Mouse (Mus musculus) liver, embryonic 14 days (tissue): ENCODE data around the gene Rffl. TPM values are rescaled to one million over a fixed set of nuclear protein-coding genes. Genes with fewer than 3 reads are reported as not detected.

Experiments
- polyA plus RNA-seq: library from polyadenylated mRNA; depleted of rRNA; stranded (reverse); fragments of >200 nt; gene quantifications from 2 replicates; pipeline ENCODE4 v1.2.3, GENCODE M21; 2012; rRNA removed

Gene Rffl
- 11.4 and 14.6 TPM in 2 replicates for polyA plus RNA-seq

GRCm38 (mm10) chr11:82871031-82871446, at the start of gene Rffl:
Gene Rffl (minus strand): TSS chr11:82871210.

GRCm38 (mm10) chr11:82910250-82910649, 39.2 kb upstream of the Rffl start, which contains the start of gene Unc45b:
Gene Unc45b (plus strand): TSS chr11:82910550.

GRCm38 (mm10) chr11:82907651-82908607, 36.9 kb upstream of the Rffl start, which contains the start of gene Nle1:
Gene Nle1 (minus strand): TSS chr11:82908411.

GRCm38 (mm10) chr11:82891936-82892335, 20.9 kb upstream of the Rffl start, which contains the start of gene Fndc8:
Gene Fndc8 (plus strand): TSS chr11:82892124.

GRCm38 (mm10) chr11:82890342-82890762, 19.3 kb upstream of the Rffl start, which contains the start of gene Rad51d:
Gene Rad51d (minus strand): TSS chr11:82890614.

GRCm38 (mm10) chr11:82780983-82781903, 89.8 kb downstream of the Rffl start, which contains the start of gene Lig3:
Gene Lig3 (plus strand): TSS chr11:82781108.

GRCm38 (mm10) chr11:82763742-82764437, 107.1 kb downstream of the Rffl start, which contains the start of the genes Cct6b and Zfp830:
Gene Cct6b (minus strand): TSS chr11:82764321.
Gene Zfp830 (plus strand): TSS chr11:82764345.

Other genes starting within 250 kb of the Rffl start
- gene Cct6b, start 106.9 kb downstream of the Rffl start, polyA plus RNA-seq, result 0.07 and 0.09 TPM in 2 replicates
- 11.3 and 12.4 TPM in 2 replicates for gene Zfp830, start 106.9 kb downstream of the Rffl start, polyA plus RNA-seq
- gene Lig3, start 90.1 kb downstream of the Rffl start, polyA plus RNA-seq, result 6.1 and 6.9 TPM in 2 replicates
- 2.7 and 3.3 TPM in 2 replicates for gene Rad51d, start 19.4 kb upstream of the Rffl start, polyA plus RNA-seq
- 0.06 and 0.08 TPM in 2 replicates for gene Fndc8, start 20.9 kb upstream of the Rffl start, polyA plus RNA-seq
- 24.3 and 27.1 TPM in 2 replicates for gene Nle1, start 37.2 kb upstream of the Rffl start, polyA plus RNA-seq
- gene Unc45b, start 39.3 kb upstream of the Rffl start, polyA plus RNA-seq, result 0.22 and 0.78 TPM in 2 replicates
- 0.69 and 1.2 TPM in 2 replicates for gene Slfn5, start 80.1 kb upstream of the Rffl start, polyA plus RNA-seq
- gene Slfn9, start 120.6 kb upstream of the Rffl start, polyA plus RNA-seq, result 4.3 and 5.4 TPM in 2 replicates
- gene Slfn8, start 149.6 kb upstream of the Rffl start, polyA plus RNA-seq, result 0.26 and 0.45 TPM in 2 replicates
- 3.1 and 4.6 TPM in 2 replicates for gene Slfn2, start 193.9 kb upstream of the Rffl start, polyA plus RNA-seq
- 0.21 TPM in 2 replicates for gene Slfn1, start 245.6 kb upstream of the Rffl start, polyA plus RNA-seq